Mouse (Mus musculus) liver, embryonic 15.5 days (tissue): Measurements from ENCODE around the gene Bicc1. TPM values are rescaled to one million over a fixed set of nuclear protein-coding genes. Genes with fewer than 3 reads are reported as not detected.

Experiments used
- ATAC-seq: fragments of 200-750 bp; cut with Nextera tagmentation; 2 replicates; pipeline ENCODE4 v1.8.0; 2017; ENCODE audit warnings: moderate number of reproducible peaks, mild to moderate bottlenecking, moderate library complexity; ENCODE audit not compliant: insufficient read depth
- H3K27ac ChIP-seq: fragments of 300-500 bp; sonication (generic); replicated peaks from 2 replicates; pipeline ENCODE4 v1.5.1; 2015; ENCODE audit warnings: mild to moderate bottlenecking, inconsistent platforms
- H3K27me3 ChIP-seq: fragments of 300-500 bp; sonication (generic); 2 replicates; pipeline ENCODE4 v1.6.1; 2015; ENCODE audit warnings: mild to moderate bottlenecking, inconsistent platforms
- H3K36me3 ChIP-seq: fragments of 300-500 bp; sonication (generic); replicated peaks from 2 replicates; pipeline ENCODE4 v1.6.1; 2015; ENCODE audit warnings: moderate library complexity, mild to moderate bottlenecking, inconsistent platforms
- H3K4me1 ChIP-seq: fragments of 300-500 bp; sonication (generic); replicated peaks from 2 replicates; pipeline ENCODE4 v1.6.1; 2015; ENCODE audit warnings: inconsistent platforms
- H3K4me2 ChIP-seq: fragments of 300-500 bp; sonication (generic); 2 replicates; pipeline ENCODE4 v1.6.1; 2015; ENCODE audit warnings: moderate library complexity, mild to moderate bottlenecking, inconsistent platforms
- H3K4me3 ChIP-seq: fragments of 300-500 bp; sonication (generic); replicated peaks from 2 replicates; pipeline ENCODE4 v1.5.1; 2015; ENCODE audit warnings: mild to moderate bottlenecking, inconsistent platforms
- H3K9ac ChIP-seq: fragments of 300-500 bp; sonication (generic); 2 replicates; pipeline ENCODE4 v1.6.1; 2015; ENCODE audit warnings: moderate library complexity, mild to moderate bottlenecking, inconsistent platforms
- H3K9me3 ChIP-seq: fragments of 300-500 bp; sonication (generic); replicated peaks from 2 replicates; pipeline ENCODE4 v1.6.1; 2016; ENCODE audit warnings: inconsistent platforms
- WGBS: fragments of 180-500 bp; shearing (Covaris S2); methylation state at CpG from one replicate; pipeline ENCODE4 v1.1.7; 2015; ENCODE audit warnings: mixed read lengths; ENCODE audit not compliant: insufficient replicate concordance; 5-methylcytosine and 5-hydroxymethylcytosine counted together
- polyA plus RNA-seq: library from polyadenylated mRNA; unstranded; fragments of >200 nt; fragmentation: Nextera tagmentation; extraction: Ambion mirVana; gene quantifications from 2 replicates; pipeline ENCODE4 v1.2.1, GENCODE M21; 2015

Gene Bicc1
- polyA plus RNA-seq, 1 experiment from 2014 or later: 3.0 TPM

DNA sequence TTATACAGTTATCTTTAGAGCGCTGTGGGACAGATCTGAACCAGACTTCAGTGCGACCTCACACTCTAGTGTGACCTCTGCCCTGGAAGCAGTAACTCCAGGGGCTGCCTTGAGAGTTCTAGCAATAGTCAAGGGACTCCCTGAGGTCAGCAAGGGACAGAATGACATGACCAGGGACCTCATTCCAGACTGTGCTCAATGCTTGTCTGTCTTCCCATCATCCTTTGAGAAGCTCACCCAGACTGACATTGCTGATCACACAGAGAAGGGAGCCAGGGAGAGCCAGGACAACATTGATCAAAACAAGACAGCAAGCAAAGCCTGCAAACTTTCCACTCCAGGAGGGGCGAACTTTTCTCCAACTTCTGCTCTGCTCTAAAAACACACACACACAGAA, 38.7 kb downstream of the Bicc1 start:
- WGBS: 62% methylated on average over 3 of the region's 3 CpGs
- Histone ChIP-seq H3K27me3 (no peaks in the 10 kb centered on the region), H3K27ac (no peak overlapping the region)

DNA sequence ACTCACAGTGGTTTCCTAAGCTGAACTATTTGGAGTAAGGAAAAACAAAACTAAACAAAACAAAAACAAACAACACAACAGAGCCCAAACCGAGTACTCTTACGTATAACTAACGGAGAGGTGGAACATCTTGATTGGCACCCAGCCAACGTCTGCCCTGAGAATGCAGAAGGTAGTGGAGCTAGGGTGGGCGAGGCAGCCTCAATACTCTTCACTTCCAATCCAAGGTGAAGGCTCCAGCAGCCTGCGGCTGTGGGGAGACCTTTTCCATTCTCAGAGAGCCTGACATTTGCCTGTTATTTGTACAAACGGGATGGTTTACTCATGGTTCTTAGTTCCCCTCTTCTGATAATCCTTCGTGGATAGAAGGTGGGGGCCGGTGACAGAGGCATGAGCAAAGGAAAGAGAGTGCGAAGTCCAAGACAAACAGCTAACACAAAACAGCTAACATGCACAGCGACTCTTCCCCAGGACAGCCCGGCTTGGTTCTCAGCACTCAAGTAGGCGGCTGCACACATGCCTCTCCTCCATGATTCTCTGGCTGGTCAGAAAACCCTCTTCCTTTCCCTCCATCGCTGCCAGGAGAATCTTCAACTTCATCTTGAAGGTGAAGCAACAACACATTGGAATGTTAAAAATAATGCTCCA, 39.3 kb downstream of the Bicc1 start:
- Histone ChIP-seq H3K4me3 (no peak overlapping the region), H3K9me3 (no peaks in the 10 kb centered on the region), H3K4me2 (no peak overlapping the region), H3K27me3 (no peaks in the 10 kb centered on the region), H3K9ac (no peak overlapping the region), H3K36me3 (no peaks in the 10 kb centered on the region), H3K27ac (no peak overlapping the region), H3K4me1 (peaks cover 3% of the 10 kb centered on the region; the same call in 1 of the 2 replicates)
- ATAC-seq: no peak
- 58% methylated on average over 14 of the region's 14 CpGs for WGBS

More for the DNA sequence above, 38.7 kb downstream of the Bicc1 start:
- Histone ChIP-seq H3K4me1 (peaks cover 3% of the 10 kb centered on the region; the same call in 1 of the 2 replicates), H3K4me2 (no peak overlapping the region), H3K9me3 (no peaks in the 10 kb centered on the region), H3K4me3 (no peak overlapping the region), H3K36me3 (no peaks in the 10 kb centered on the region), H3K9ac (no peak overlapping the region)
- no peak for ATAC-seq

DNA sequence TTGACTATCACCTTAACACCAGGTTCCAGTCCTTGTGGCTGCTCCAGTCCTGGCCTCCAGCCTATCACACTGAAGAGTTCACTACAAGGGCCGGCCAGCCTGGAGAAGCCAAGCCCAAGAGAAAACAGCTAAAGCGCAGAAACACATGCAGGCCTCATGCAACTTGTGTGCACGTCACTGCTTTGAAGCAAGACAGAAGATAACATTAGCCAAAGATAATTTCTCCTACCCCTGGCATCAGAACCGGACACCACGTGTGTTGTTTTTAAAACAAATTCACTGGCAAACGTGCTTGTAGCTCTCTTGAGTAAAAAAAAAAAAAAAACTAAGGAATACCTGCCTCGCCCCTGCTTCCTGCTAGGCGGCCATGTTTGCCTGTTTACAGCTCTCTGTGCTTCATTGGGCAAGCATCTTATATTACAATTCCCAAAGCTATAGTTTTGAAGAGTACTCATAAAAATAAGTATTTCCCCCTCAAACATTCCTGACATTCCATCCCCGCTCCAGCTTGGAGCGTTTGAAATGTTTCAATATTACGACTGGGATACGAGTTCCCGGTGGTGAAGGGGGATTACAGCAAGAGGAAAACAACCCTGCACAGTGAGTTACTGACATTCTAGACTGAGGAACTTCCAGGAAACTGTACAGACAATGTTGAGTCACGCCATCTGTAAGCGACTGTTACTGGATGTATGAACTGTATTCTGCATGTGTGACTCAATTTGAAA, 40.2 kb downstream of the Bicc1 start:
- no peak overlapping the region for H3K4me2 ChIP-seq
- no peak overlapping the region for H3K9ac ChIP-seq
- no peaks in the 10 kb centered on the region for H3K9me3 ChIP-seq
- no peak for ATAC-seq
- no peak overlapping the region for H3K4me3 ChIP-seq
- H3K36me3 ChIP-seq: no peaks in the 10 kb centered on the region
- H3K27me3 ChIP-seq: no peaks in the 10 kb centered on the region
- H3K27ac ChIP-seq: no peak overlapping the region
- 64% methylated on average over 15 of the region's 15 CpGs for WGBS
- peaks cover 3% of the 10 kb centered on the region; the same call in 1 of the 2 replicates for H3K4me1 ChIP-seq

DNA sequence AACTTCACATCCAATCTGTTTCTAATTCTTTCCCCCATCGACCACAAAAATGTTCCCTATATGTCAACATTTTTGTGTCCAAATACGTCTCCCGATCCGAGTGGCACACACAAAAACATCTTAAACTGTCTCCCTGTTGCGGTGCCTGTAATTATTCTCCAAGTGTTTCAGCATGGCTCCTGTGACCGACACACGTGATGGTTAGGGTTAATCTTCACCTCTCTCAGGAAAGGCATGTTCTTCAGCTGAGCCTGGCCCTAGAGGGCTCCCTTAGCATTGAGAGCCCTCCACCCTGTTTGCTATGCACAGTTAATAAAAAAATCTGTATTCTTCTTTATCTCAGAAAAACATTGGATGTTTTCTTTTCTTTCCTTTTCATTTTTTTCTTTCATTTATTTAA, 41.7 kb downstream of the Bicc1 start:
- Histone ChIP-seq H3K27me3 (no peaks in the 10 kb centered on the region), H3K9ac (no peak overlapping the region), H3K4me2 (no peak overlapping the region), H3K4me3 (no peak overlapping the region), H3K4me1 (peaks cover 3% of the 10 kb centered on the region; the same call in 1 of the 2 replicates), H3K9me3 (no peaks in the 10 kb centered on the region), H3K27ac (no peak overlapping the region), H3K36me3 (no peaks in the 10 kb centered on the region)
- ATAC-seq: no peak
- WGBS: 69% methylated on average over 7 of the region's 7 CpGs

DNA sequence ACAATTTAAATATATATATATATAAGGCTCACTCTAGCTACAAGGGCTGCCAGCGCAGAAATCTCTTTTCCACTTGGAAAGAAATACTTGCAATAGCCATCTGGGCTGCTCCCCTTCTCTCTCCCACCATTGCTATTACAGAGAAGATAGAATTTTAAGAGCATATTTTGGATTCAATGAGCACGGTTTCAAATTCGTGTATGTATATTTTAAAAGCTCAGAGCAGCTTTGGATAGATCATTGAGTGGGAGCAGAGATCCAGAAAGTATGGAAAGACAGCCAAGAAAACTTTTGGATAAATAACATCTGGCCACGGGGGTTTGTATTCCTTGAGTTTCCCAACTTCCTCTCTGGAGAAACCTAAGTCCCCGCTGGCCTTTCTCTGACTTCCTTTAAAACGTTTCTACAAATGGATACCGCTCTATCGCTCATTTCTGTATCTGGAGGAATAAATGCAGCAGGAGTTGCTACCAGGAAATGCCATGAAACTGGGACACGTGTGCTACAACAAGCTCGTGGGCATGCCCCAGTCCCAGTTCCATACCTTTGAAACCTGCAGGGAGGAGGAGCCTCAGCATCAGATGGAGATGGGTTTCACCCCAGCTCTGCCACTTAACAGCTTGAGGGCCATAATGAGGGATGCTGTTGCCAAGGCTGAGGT, 45.1 kb downstream of the Bicc1 start:
- Histone ChIP-seq H3K27ac (no peak overlapping the region), H3K9ac (no peak overlapping the region), H3K4me1 (0 out of 2 replicates have a peak, but pooled peaks cover 3% of the 10 kb centered on the region), H3K4me2 (no peak overlapping the region), H3K9me3 (no peaks in the 10 kb centered on the region), H3K36me3 (no peaks in the 10 kb centered on the region), H3K4me3 (no peak overlapping the region), H3K27me3 (no peaks in the 10 kb centered on the region)
- ATAC-seq: no peak
- 54% methylated on average over 10 of the region's 10 CpGs for WGBS

DNA sequence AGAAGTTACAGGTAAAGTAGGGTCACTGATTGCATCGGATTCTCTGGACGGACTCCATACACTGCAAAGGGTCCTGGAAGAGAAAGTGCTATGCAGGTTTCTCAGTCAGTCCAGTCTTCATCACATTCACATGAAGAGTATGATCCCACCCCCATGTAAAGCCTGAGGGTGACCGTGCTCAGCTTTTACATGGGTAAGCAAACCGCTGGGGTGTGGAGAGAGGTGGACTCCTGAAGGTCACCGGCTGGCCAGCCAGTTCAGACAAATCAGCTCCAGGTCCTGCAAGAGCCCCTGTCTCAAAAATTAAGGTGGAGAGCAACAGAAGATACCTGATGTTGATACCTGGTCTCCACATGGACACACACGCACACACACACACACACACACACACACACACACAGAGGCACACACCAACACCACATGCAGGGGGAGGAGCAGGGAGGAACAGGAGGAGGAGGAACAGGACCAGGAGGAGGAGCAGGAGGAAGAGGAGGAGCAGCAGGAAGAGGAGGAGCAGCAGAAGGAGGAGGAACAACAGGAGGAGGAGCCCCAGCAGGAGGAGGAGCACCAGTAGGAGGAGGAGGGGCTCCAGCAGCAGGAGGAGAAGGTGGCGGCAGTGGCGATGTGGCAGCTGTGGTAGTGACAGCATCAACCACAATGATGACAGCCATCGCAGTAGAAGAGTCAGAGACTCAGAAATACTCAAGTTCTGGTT, 52.9 kb downstream of the Bicc1 start:
- no peaks in the 10 kb centered on the region for H3K4me1 ChIP-seq
- 72% methylated on average over 9 of the region's 9 CpGs for WGBS
- ATAC-seq: no peak
- H3K36me3 ChIP-seq: no peaks in the 10 kb centered on the region
- no peak overlapping the region for H3K27ac ChIP-seq
- no peaks in the 10 kb centered on the region for H3K9me3 ChIP-seq
- no peaks in the 10 kb centered on the region for H3K27me3 ChIP-seq
- H3K4me2 ChIP-seq: no peak overlapping the region
- H3K4me3 ChIP-seq: no peak overlapping the region
- no peak overlapping the region for H3K9ac ChIP-seq

DNA sequence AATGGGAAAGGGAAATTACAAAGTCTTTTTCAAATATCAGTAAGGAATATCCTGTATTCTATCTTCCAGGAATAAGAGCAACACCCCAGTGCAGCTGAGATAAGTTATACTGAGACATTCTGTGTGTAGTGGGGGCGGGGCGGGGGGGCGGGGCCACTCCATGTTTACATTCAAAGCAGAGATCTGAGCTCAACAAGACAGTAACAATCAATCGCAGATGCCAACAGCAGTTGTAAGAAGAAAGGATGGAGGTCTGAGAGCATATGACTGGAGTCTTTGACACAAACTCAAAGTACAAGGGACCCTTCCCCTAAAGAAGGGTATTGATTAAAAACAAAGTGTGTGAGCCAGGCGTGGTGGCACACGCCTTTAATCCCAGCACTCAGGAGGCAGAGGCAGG, 54.7 kb downstream of the Bicc1 start:
- Histone ChIP-seq H3K27me3 (no peaks in the 10 kb centered on the region), H3K4me2 (no peak overlapping the region), H3K9me3 (no peaks in the 10 kb centered on the region), H3K36me3 (no peaks in the 10 kb centered on the region), H3K27ac (no peak overlapping the region), H3K4me3 (no peak overlapping the region), H3K4me1 (no peaks in the 10 kb centered on the region), H3K9ac (no peak overlapping the region)
- WGBS: 55% methylated on average over 6 of the region's 6 CpGs
- ATAC-seq: no peak

DNA sequence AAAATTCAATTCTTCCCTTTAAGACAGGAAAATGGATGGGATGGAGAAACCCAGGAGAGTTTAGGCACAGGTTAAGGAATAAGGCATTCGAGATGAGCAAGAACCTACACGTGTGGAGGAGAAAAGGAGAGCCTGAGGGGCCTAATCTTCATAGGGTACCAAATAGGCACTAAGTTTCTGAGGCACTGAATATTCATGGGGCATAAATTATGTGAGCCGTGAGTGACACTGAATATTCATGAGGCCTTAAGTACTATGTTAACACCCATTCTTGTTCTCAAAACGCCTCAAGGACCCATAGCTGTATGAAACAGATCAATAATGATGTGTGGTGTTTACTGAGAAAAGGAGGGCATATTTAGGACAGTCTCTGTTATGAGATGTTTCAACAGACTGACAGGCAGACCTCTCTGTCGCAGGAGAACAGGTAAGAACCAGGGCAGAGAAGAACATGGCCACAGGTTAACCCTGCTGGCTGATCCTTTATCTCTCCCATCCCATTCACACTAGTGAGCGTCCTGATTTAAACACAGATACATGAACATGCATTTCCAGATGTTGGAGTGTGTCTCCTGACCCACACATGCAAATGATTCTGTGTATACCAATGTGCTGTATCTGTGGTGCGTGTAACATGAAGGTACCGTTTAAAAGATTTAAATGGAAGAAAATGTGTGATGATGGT, 58.5 kb downstream of the Bicc1 start:
- no peak overlapping the region for H3K4me2 ChIP-seq
- H3K9me3 ChIP-seq: no peaks in the 10 kb centered on the region
- no peaks in the 10 kb centered on the region for H3K4me1 ChIP-seq
- 55% methylated on average over 8 of the region's 8 CpGs for WGBS
- no peak overlapping the region for H3K9ac ChIP-seq
- ATAC-seq: no peak
- H3K36me3 ChIP-seq: no peaks in the 10 kb centered on the region
- no peak overlapping the region for H3K27ac ChIP-seq
- no peaks in the 10 kb centered on the region for H3K27me3 ChIP-seq
- no peak overlapping the region for H3K4me3 ChIP-seq

DNA sequence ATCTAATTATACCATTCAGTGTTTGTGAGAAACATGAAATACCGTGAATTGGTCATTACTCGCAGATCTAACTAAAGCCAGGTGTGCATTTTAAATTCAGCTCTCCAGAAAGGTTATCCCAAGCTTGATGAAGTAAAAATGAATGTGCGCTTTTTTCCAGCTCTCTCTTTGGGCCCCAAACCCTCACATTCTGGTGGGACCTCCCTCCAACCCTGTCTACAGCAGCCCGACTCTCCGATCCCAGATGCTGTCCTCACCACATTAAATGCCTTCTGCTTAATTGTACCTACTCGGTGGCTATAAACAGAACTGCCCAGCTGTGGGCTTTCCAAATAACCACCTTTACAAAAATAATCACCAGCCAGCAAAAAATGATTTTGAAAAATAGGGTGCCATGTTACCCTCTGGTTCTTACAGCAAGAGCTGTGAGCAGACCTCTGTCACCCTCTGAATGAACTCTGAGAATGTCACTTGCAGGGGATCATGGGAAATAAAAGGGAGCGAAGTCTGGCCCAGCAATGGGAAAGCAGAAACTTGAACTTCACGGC, 64.7 kb downstream of the Bicc1 start:
- H3K9ac ChIP-seq: no peak overlapping the region
- no peaks in the 10 kb centered on the region for H3K9me3 ChIP-seq
- 72% methylated on average over 8 of the region's 8 CpGs for WGBS
- no peak overlapping the region for H3K27ac ChIP-seq
- no peaks in the 10 kb centered on the region for H3K4me1 ChIP-seq
- ATAC-seq: no peak
- no peaks in the 10 kb centered on the region for H3K27me3 ChIP-seq
- no peak overlapping the region for H3K4me2 ChIP-seq
- no peak overlapping the region for H3K4me3 ChIP-seq
- H3K36me3 ChIP-seq: no peaks in the 10 kb centered on the region

DNA sequence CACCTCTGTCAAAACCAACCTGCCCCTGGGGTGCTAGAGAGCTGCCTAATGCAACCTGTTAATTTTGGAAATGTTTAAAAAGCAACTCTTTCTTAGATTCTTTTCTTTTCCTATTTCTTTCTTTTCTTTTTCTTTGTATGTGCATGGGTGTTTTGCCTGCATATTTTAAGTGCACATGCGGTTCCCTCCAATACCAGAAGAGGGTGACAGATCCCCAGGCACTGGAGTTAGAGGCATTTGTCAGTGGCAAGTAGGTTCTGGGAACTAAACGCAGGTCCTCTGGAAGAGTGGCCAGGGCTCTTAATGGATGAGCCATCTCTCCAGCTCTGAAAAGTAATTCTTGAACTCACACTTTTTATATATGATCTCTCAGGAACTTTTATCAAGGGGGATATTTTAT, 66.2 kb downstream of the Bicc1 start:
- ATAC-seq: no peak
- Histone ChIP-seq H3K9me3 (no peaks in the 10 kb centered on the region), H3K4me1 (no peaks in the 10 kb centered on the region), H3K4me3 (no peak overlapping the region), H3K27me3 (no peaks in the 10 kb centered on the region), H3K27ac (no peak overlapping the region), H3K4me2 (no peak overlapping the region), H3K9ac (no peak overlapping the region), H3K36me3 (no peaks in the 10 kb centered on the region)
- 63% methylated on average over 2 of the region's 2 CpGs for WGBS
